Mouse (Mus musculus): ENCODE data around the gene Phc2. TPM values are rescaled to one million over a fixed set of nuclear protein-coding genes. Genes with fewer than 3 reads are reported as not detected.

Gene Phc2
- polyA plus RNA-seq, 1 experiment, result 69.9 TPM

GRCm38 (mm10) chr4:128794198-128794597, 139.7 kb downstream of the Phc2 start:
- Histone ChIP-seq H3K4me1 (ENCODE audit: control insufficient read depth, insufficient read depth, low read length) (peaks cover 3% of the 10 kb centered on the region; the same call in 1 of the 2 replicates), H3K4me3 (ENCODE audit: insufficient read depth, low read length) (no peak overlapping the region), H3K27ac (ENCODE audit: insufficient read depth, low read length) (no peak overlapping the region)
- TF ChIP-seq POLR2A (IDR thresholded peaks at IDR 0.05; ENCODE audit: low read depth, low read length) (no peak), CTCF (IDR thresholded peaks at IDR 0.05; ENCODE audit: borderline replicate concordance, insufficient read depth, low read length) (no peak)

- Histone ChIP-seq H3K27ac (ENCODE audit: insufficient read depth, low read length) (no peak overlapping the region), H3K4me1 (ENCODE audit: control insufficient read depth, insufficient read depth, low read length) (peaks cover 3% of the 10 kb centered on the region; the same call in 1 of the 2 replicates), H3K4me3 (ENCODE audit: insufficient read depth, low read length) (no peak overlapping the region)
- TF ChIP-seq CTCF (IDR thresholded peaks at IDR 0.05; ENCODE audit: borderline replicate concordance, insufficient read depth, low read length), result no peak
- no peak for TF ChIP-seq POLR2A (IDR thresholded peaks at IDR 0.05; ENCODE audit: low read depth, low read length)
Observed at GRCm38 (mm10) chr4:128795596-128795995, 141.1 kb downstream of the Phc2 start.

- Histone ChIP-seq H3K4me1 (ENCODE audit: control insufficient read depth, insufficient read depth, low read length) (peaks cover 3% of the 10 kb centered on the region; the same call in 1 of the 2 replicates), H3K4me3 (ENCODE audit: insufficient read depth, low read length) (no peak overlapping the region), H3K27ac (ENCODE audit: insufficient read depth, low read length) (no peak overlapping the region)
- TF ChIP-seq POLR2A (IDR thresholded peaks at IDR 0.05; ENCODE audit: low read depth, low read length) (no peak), CTCF (IDR thresholded peaks at IDR 0.05; ENCODE audit: borderline replicate concordance, insufficient read depth, low read length) (no peak)
Observed at GRCm38 (mm10) chr4:128796788-128797187, 142.3 kb downstream of the Phc2 start.

GRCm38 (mm10) chr4:128801675-128802465, 147.4 kb downstream of the Phc2 start:
- H3K4me3 ChIP-seq (ENCODE audit: insufficient read depth, low read length), result no peak overlapping the region
- TF ChIP-seq POLR2A (IDR thresholded peaks at IDR 0.05; ENCODE audit: low read depth, low read length), result no peak
- no peak for TF ChIP-seq CTCF (IDR thresholded peaks at IDR 0.05; ENCODE audit: borderline replicate concordance, insufficient read depth, low read length)
- no peak overlapping the region for H3K27ac ChIP-seq (ENCODE audit: insufficient read depth, low read length)
- peaks cover 5% of the 10 kb centered on the region; the same call in 1 of the 2 replicates for H3K4me1 ChIP-seq (ENCODE audit: control insufficient read depth, insufficient read depth, low read length)

Other genes with a start within 250 kb of the Phc2 start
- 4.2 and 6.8 TPM in 2 replicates for gene Zscan20, start 44.6 kb upstream of the Phc2 start, polyA plus RNA-seq (2011; ENCODE audit: insufficient read length, low read depth, missing spikeins)
- gene Tlr12, start 36.1 kb upstream of the Phc2 start, polyA plus RNA-seq (2011; ENCODE audit: insufficient read length, low read depth, missing spikeins), result not detected in 2 replicates
- 0.40 TPM in 1 of 2 replicates, not detected in the other for gene A3galt2, start 100.7 kb downstream of the Phc2 start, polyA plus RNA-seq (2011; ENCODE audit: insufficient read length, low read depth, missing spikeins)
- gene Zfp362, start 151.3 kb downstream of the Phc2 start, polyA plus RNA-seq (2011; ENCODE audit: insufficient read length, low read depth, missing spikeins), result 22.1 and 26.3 TPM in 2 replicates
- gene Trim62, start 228.9 kb downstream of the Phc2 start, polyA plus RNA-seq (2011; ENCODE audit: insufficient read length, low read depth, missing spikeins), result 3.8 and 4.0 TPM in 2 replicates